Mouse (Mus musculus) CH12.LX (cell line): ENCODE results near the gene Prss47.

Source experiments
- CTCF ChIP-seq, 2 experiments: IDR thresholded peaks in 1 of 2; conservative IDR thresholded peaks in 1 of 2; 2 replicates each; pipeline ENCODE4 v1.5.1; 2011 to 2012; ENCODE audit warnings: low read depth in 2 of 2, low read length in 2 of 2, improper control_type of control experiment in 1 of 2, inconsistent platforms in 1 of 2, mild to moderate bottlenecking in 1 of 2, moderate library complexity in 1 of 2
- MAX ChIP-seq: IDR thresholded peaks from 2 replicates; pipeline ENCODE4 v1.6.1; 2011; ENCODE audit warnings: low read length, improper control_type of control experiment
- USF1 ChIP-seq: IDR thresholded peaks from 2 replicates; pipeline ENCODE4 v1.6.1; 2014; ENCODE audit warnings: low read depth, mild to moderate bottlenecking, inconsistent platforms, low read length, improper control_type of control experiment
- ZKSCAN1 ChIP-seq: IDR thresholded peaks from 2 replicates; pipeline ENCODE4 v1.6.1; 2012; ENCODE audit warnings: low read depth, inconsistent platforms, low read length, improper control_type of control experiment, borderline replicate concordance

DNA sequence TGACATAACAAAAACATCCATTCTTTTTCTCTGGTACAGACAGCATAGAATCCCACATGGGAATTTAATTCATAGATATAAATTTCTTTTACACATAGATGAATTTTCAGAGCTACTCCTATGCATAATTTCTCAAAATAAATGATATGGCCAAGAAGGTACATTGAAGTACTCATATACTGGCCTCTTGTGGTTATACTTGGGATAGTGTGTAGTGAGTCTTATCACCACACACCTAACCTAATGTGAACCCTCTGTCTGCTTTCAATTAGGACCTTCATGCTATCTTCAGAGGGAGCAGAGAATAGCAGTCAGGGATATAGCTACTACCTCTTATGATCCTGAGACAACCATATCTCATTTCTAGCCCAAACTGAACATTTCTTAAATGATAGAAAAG is 47.1 kb downstream of the Prss47 start:
- TF ChIP-seq CTCF (conservative IDR thresholded peaks at IDR 0.05 in 1 of 2, IDR thresholded peaks at IDR 0.05 in 1 of 2; ENCODE audit: low read depth in 2 of 2, low read length in 2 of 2) (peak in 1 of 2 experiments; percentile 34; a peak in 2 of 4 replicates), ZKSCAN1 (no peak), USF1 (no peak), MAX (no peak)
